8 mouse cellular contexts compared by ENCODE assay signal in the genomic region with DNA sequence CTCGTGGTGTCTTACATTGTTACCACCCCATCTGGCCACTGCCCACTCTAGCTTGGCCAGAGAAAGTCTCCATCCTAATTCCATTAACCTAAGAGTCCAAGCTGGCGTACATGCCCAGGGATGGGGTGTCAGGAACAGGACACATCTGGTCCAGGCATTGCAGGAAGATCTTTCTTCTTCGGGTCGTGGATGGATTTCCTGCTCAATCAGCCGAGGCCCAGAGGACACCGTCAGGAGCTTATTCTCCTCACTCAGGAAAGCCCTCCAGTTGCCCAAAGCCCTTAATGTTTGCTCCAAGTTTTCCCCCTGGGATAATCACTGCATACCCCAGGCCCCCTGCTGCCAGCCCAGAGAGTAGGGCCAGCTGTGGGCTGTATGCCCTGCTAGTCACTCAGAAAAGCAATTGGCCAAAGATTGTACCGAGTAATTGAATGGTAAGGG.
DNase-seq lines count a peak whose midpoint lies in the region; ATAC-seq lines count a peak whose summit lies in the region.
"Had no signal": no experiment of that assay in that cellular context is flagged by ENCODE, and none has a peak within 500 bp of the region (broad histone marks: within the 10 kb centered on the region; RNA-seq: fewer than 3 reads in every experiment).

No protein-coding gene starts in this region.

- no peak; the same call in 1 of the 2 replicates for ATAC-seq in kidney, embryonic 14.5 days (ENCODE audit: low FRiP score, low TSS enrichment)
- ATAC-seq in embryonic facial prominence, embryonic 13.5 days (ENCODE audit: insufficient number of reproducible peaks, insufficient read depth, low FRiP score, low TSS enrichment, low read depth) = 0 out of 2 replicates have a peak, but pooled peaks have one; percentile 12
- ATAC-seq in heart, embryonic 15.5 days (replicated peaks; ENCODE audit: insufficient number of reproducible peaks, insufficient read depth, low FRiP score, low read depth) = no peak
- no peak for ATAC-seq in neural tube, embryonic 11.5 days (ENCODE audit: insufficient read depth, low FRiP score, low TSS enrichment)
- ATAC-seq in granulocyte monocyte progenitor cell, adult 5-6 weeks (replicated peaks; ENCODE audit: poor library complexity, severe bottlenecking) = no peak

- no peak overlapping the region for H3K4me2 ChIP-seq in kidney, embryonic 14.5 days (replicated peaks; ENCODE audit: low read depth, low read length)
- peak overlapping the region; percentile 41 for H3K4me2 ChIP-seq in embryonic facial prominence, embryonic 13.5 days
- no peak overlapping the region for H3K4me2 ChIP-seq in heart, embryonic 15.5 days
- H3K4me2 ChIP-seq in neural tube, embryonic 11.5 days (ENCODE audit: low read depth) = no peak overlapping the region

- H3K36me3 ChIP-seq in kidney, embryonic 14.5 days (ENCODE audit: control insufficient read depth, insufficient read depth, low read length) = no peaks in the 10 kb centered on the region
- no peaks in the 10 kb centered on the region for H3K36me3 ChIP-seq in embryonic facial prominence, embryonic 13.5 days
- no peaks in the 10 kb centered on the region for H3K36me3 ChIP-seq in heart, embryonic 15.5 days
- no peaks in the 10 kb centered on the region for H3K36me3 ChIP-seq in neural tube, embryonic 11.5 days (ENCODE audit: control insufficient read depth, insufficient read depth, low read length)

- H3K4me3 ChIP-seq in kidney, embryonic 14.5 days (ENCODE audit: low read length) = no peak overlapping the region
- H3K4me3 ChIP-seq in embryonic facial prominence, embryonic 13.5 days = no peak overlapping the region
- H3K4me3 ChIP-seq in heart, embryonic 15.5 days = no peak overlapping the region
- no peak overlapping the region for H3K4me3 ChIP-seq in neural tube, embryonic 11.5 days (ENCODE audit: low read depth, low read length)

- peaks cover 11% of the 10 kb centered on the region for H3K27me3 ChIP-seq in kidney, embryonic 14.5 days (ENCODE audit: control insufficient read depth, insufficient read depth, low read length)
- peaks cover 59% of the 10 kb centered on the region for H3K27me3 ChIP-seq in embryonic facial prominence, embryonic 13.5 days
- peaks cover 34% of the 10 kb centered on the region for H3K27me3 ChIP-seq in heart, embryonic 15.5 days
- H3K27me3 ChIP-seq in neural tube, embryonic 11.5 days (ENCODE audit: control insufficient read depth, insufficient read depth, low read length) = no peaks in the 10 kb centered on the region

- peak; percentile 12 to 37 for DNase-seq in kidney, postnatal 25 days
- peak; percentile 64 for DNase-seq in neural tube, embryonic 11.5 days (ENCODE audit: low spot score)
- DNase-seq in adipocyte (ENCODE audit: low spot score) = no peak

- H3K9ac ChIP-seq in kidney, embryonic 14.5 days (ENCODE audit: low read depth, low read length) = no peak overlapping the region
- H3K9ac ChIP-seq in embryonic facial prominence, embryonic 13.5 days = no peak overlapping the region
- no peak overlapping the region for H3K9ac ChIP-seq in heart, embryonic 15.5 days
- no peak overlapping the region for H3K9ac ChIP-seq in neural tube, embryonic 11.5 days (ENCODE audit: low read length)
- H3K9ac ChIP-seq: liver, embryonic 14.5 days had no signal

- 17% methylated on average over 7 of the region's 7 CpGs for WGBS in kidney, embryonic 14.5 days
- 10% methylated on average over 7 of the region's 7 CpGs for WGBS in embryonic facial prominence, embryonic 13.5 days
- WGBS in heart, embryonic 15.5 days = 49% methylated on average over 7 of the region's 7 CpGs
- WGBS in neural tube, embryonic 11.5 days = 21% methylated on average over 7 of the region's 7 CpGs

- peaks cover 35% of the 10 kb centered on the region for H3K4me1 ChIP-seq in kidney, embryonic 14.5 days (ENCODE audit: control insufficient read depth, insufficient read depth, low read length)
- peaks cover 56% of the 10 kb centered on the region for H3K4me1 ChIP-seq in embryonic facial prominence, embryonic 13.5 days
- peaks cover 33% of the 10 kb centered on the region for H3K4me1 ChIP-seq in heart, embryonic 15.5 days (replicated peaks)
- H3K4me1 ChIP-seq in neural tube, embryonic 11.5 days (ENCODE audit: control insufficient read depth, insufficient read depth, low read length) = peaks cover 19% of the 10 kb centered on the region

- H3K9me3 ChIP-seq in kidney, embryonic 14.5 days (ENCODE audit: control insufficient read depth, low read length) = no peaks in the 10 kb centered on the region
- H3K9me3 ChIP-seq in embryonic facial prominence, embryonic 13.5 days = no peaks in the 10 kb centered on the region
- no peaks in the 10 kb centered on the region for H3K9me3 ChIP-seq in heart, embryonic 15.5 days (replicated peaks)
- no peaks in the 10 kb centered on the region for H3K9me3 ChIP-seq in neural tube, embryonic 11.5 days (ENCODE audit: control insufficient read depth, low read length)

- no peak overlapping the region for H3K27ac ChIP-seq in kidney, embryonic 14.5 days (ENCODE audit: low read depth, low read length)
- peak overlapping the region; percentile 75 for H3K27ac ChIP-seq in embryonic facial prominence, embryonic 13.5 days
- H3K27ac ChIP-seq in heart, embryonic 15.5 days = peak overlapping the region; percentile 37; the same call in 1 of the 2 replicates
- H3K27ac ChIP-seq in neural tube, embryonic 11.5 days (ENCODE audit: low read depth, low read length) = no peak overlapping the region
- H3K27ac ChIP-seq: liver, embryonic 14.5 days had no signal

Comparison
In these comparisons a context has a peak if more than half of its experiments do, and no peak if none do; other contexts are left out.
1. H3K27ac ChIP-seq: peak in embryonic facial prominence, embryonic 13.5 days (single experiment) and heart, embryonic 15.5 days (single experiment); none in kidney, embryonic 14.5 days (single experiment) and neural tube, embryonic 11.5 days (single experiment).